Mouse (Mus musculus) cerebellum, adult 2 months (tissue): ENCODE data around the gene Ascl1.

Experiments used
- CTCF ChIP-seq: fragments of 200-500 bp; IDR thresholded peaks from 2 replicates; pipeline ENCODE4 v1.5.1; 2011; ENCODE audit warnings: low read depth, mild to moderate bottlenecking, control low read depth, low read length, moderate library complexity, borderline replicate concordance; ENCODE audit not compliant: insufficient read depth
- POLR2A ChIP-seq: fragments of 200-500 bp; IDR thresholded peaks from 2 replicates; pipeline ENCODE4 v1.6.1; 2011; ENCODE audit warnings: low read length, control low read depth, borderline replicate concordance; ENCODE audit not compliant: insufficient read depth

- TF ChIP-seq CTCF (no peak; the same call in 1 of the 2 replicates), POLR2A (no peak)
These were observed 8.8 kb upstream of the Ascl1 start for GRCm38 (mm10) chr10:87502283-87502682.
